Mouse (Mus musculus) gastrocnemius, adult 2 months (tissue): ENCODE measurements around the gene Mpo. TPM values are rescaled to one million over a fixed set of nuclear protein-coding genes. Genes with fewer than 3 reads are reported as not detected.
A peak's percentile ranks its signal among the peaks of the same experiment; 100 is the strongest.

Source experiments
- DNase-seq: peaks from one replicate; pipeline ENCODE4 v3.0.0; 2022
- H3K27ac ChIP-seq: fragments of 200-600 bp; 2 replicates; pipeline ENCODE4 v1.8.1; 2022; ENCODE audit warnings: mild to moderate bottlenecking
- H3K4me3 ChIP-seq: fragments of 200-600 bp; 2 replicates; pipeline ENCODE4 v1.8.1; 2022; ENCODE audit warnings: mild to moderate bottlenecking, moderate library complexity
- CTCF ChIP-seq: fragments of 200-600 bp; IDR thresholded peaks from 2 replicates; pipeline ENCODE4 v1.8.1; 2022; ENCODE audit warnings: antibody characterized with exemption, mild to moderate bottlenecking, moderate library complexity
- intact Hi-C: fragments of 180-260 bp; cut with DNase I; formaldehyde crosslinking; loops from one replicate; pipeline ENCODE4 v1.15.1; 2025
- long read RNA-seq, 2 experiments: library from polyadenylated mRNA; stranded (forward); transcript quantifications; one replicate each; pipeline ENCODE4 v2.0.0; 2021
- total RNA-seq, 2 experiments: library from RNA; stranded (reverse); gene quantifications; 2 replicates each; pipeline ENCODE4 v1.2.3; 2021

The Mpo gene
- not detected for total RNA-seq
- long read RNA-seq, experiment 1, result 0 reads
- long read RNA-seq, experiment 2, result 0 reads

DNA sequence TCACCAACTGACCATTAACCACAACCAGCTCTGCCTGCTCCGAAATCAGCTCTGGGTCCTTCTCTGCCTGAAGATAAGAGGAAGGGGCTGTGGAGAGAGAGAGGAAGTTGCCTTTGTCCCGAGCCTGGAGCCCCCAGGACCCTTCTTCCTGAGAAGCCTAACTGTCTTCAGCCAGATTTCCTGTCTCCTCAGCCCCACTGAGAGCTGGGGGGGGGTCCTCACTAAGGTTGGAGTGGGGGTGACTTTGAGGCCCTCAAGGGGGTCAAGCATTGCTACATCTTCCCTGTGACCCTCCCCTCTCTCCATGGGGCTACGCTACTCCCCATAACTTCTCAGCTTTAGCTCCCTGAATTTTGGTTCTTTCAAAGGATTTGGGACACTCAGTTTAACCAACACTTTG is at the start of gene Mpo:
Mpo (plus strand) TSS at position 122 of the 400 bp plus-strand sequence.
- DNase-seq, result no peak
- intact Hi-C loops, result no loop called here
- H3K27ac ChIP-seq, result no peak within 1 kb of the TSS
- no peak for TF ChIP-seq CTCF
- H3K4me3 ChIP-seq, result no peak within 1 kb of the TSS

DNA sequence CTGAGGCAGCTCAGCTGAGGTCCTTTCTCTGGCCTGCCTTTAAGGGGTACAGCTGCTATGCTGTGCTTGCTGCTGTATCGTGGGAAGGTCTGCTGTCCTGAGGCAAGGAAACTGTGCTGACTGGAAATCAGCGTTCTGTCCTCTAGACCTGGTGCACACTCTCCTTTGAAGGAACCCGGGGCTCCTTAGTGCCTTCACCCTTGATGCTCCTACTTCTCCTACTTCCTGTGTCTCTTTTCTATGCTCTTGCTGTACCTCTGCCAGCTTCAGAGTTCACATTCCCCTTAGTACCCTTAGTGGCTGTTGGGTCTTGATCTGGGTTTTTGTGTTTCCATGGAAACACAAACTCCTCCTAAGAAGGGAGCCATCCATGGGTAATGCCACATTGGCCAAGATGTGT is 49.7 kb upstream of the Mpo start:
- Histone ChIP-seq H3K27ac (no peak overlapping the region), H3K4me3 (no peak overlapping the region)
- intact Hi-C loops, result no loop called here
- no peak for TF ChIP-seq CTCF
- no peak for DNase-seq

GRCm38 (mm10) chr11:87744964-87745363 is 48.4 kb upstream of the Mpo start:
- no peak for TF ChIP-seq CTCF
- intact Hi-C loops, result no loop called here
- DNase-seq, result no peak
- Histone ChIP-seq H3K4me3 (no peak overlapping the region), H3K27ac (no peak overlapping the region)

DNA sequence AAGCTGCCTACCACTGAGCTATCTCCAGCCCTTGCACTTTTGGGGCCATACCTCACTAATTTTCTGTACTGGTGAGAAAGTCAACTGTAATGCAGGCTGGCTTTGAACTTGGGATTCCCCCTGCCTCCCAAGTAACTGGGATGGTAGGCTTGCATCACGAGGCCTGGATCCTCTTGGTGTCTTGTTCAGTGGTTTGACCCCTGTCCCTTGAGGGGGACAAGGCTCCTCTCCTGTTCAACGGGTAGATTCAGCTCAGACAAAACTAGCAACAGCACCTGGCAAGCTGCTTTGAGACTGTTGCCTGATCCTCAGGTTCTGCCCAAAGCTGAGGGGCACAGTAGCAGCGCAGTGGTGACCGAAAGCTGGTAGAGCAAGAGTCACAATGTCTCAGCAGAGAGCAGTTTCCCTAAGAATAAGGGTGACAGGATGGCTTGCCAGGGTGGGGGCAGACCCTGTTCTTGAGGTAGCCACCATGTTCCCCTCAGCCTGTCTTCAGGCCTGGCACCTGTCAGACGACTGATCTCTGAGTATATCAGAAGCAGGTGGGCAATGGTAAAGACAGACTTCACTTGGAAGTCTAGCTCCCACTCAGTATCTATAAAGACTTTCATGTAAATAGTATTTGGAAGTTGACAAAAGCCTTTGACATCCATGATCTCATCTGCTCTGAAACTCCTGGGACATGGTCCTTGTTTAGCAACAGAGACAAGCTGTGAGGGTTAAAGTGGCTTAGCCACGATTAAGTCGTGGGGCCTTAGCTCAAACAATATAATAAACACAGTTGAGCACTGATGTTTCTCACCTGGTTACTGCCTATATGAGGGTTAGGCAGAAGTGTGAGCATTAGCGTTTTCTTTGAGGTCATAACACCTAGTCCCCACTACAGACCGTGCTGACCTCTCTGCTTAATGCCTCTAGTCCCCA is 47.5 kb upstream of the Mpo start:
- H3K27ac ChIP-seq, result no peak overlapping the region

GRCm38 (mm10) chr11:87747312-87747711 is 46.1 kb upstream of the Mpo start:
- DNase-seq, result no peak
- H3K4me3 ChIP-seq, result no peak overlapping the region
- H3K27ac ChIP-seq, result no peak overlapping the region
- intact Hi-C loops, result no loop called here
- TF ChIP-seq CTCF, result no peak

More for the DNA sequence above, 47.5 kb upstream of the Mpo start:
- no peak for DNase-seq
- intact Hi-C loops, result no loop called here
- H3K4me3 ChIP-seq, result no peak overlapping the region
- TF ChIP-seq CTCF, result no peak

DNA sequence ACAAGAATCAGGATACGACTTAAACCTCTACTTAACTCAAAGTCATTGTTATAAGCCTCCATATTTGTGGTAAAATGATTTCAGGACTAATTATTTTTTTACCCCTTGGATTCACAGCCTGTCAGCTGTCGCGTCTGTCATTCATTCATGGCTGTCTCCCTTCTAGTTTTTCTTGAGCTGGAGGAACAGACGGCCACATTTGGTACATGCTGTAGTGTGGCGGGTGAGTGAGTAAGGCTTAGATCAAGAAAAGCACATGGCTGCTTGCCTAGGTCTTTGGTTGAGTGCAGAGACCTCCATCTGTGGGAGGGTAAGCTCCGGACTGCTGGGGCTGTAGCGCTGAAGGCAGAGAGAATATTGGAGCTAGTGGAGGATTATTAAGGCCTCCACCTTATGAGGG is 45.7 kb upstream of the Mpo start:
- no peak for DNase-seq

GRCm38 (mm10) chr11:87748132-87749119 is 45.0 kb upstream of the Mpo start:
- H3K4me3 ChIP-seq, result peak overlapping the region; percentile 35

More for the DNA sequence above, 45.7 kb upstream of the Mpo start:
- intact Hi-C loops, result no loop called here
- H3K4me3 ChIP-seq, result no peak overlapping the region
- no peak overlapping the region for H3K27ac ChIP-seq
- no peak for TF ChIP-seq CTCF

DNA sequence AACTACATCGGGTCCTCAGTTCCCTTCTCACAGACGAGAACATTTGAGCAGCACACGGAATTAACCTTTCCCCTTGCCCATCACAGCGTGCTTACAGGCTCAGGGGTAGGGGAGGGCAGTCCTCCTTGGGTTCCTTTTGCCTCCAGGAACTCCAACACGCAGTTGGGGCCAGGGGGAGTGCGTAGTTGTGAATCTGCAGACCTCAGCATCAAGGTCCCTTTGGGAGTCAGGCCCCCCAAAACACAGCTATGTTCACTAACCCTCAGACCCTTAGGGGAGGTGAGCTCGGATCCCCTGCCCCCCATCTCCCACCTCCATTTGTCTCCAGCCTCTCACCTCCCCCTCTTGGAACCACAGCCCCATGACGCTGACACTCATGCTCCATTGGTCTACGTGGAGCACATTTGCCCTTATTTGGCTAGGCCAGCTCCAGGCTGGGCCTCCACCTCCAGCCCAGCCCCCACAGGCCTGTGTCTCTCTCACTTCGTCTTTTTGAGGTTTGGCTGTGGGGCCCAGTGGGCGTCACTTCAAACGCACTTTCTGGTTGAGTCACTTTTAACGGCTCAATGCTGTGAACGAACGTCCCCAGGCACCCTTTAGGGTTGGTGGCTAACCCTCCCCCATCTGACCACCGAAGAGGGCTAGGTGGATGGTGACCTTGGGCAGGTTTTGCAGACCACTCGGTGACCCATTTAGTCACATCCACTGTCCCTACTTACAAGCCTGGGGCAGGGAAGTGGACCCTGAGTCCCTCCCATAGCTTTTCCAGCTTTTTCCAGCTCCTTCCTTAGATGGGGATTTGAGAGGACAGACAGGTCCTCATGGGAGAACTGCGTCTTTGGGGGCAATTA is 44.0 kb upstream of the Mpo start:
- TF ChIP-seq CTCF, result no peak
- H3K27ac ChIP-seq, result peak overlapping the region; percentile 67
- intact Hi-C loops, result no loop called here
- peak overlapping the region; percentile 35 for H3K4me3 ChIP-seq
- DNase-seq, result peak; percentile 52

More at GRCm38 (mm10) chr11:87748132-87749119, 45.0 kb upstream of the Mpo start:
- no peak for TF ChIP-seq CTCF
- intact Hi-C loops, result no loop called here
- peak overlapping the region; percentile 67 for H3K27ac ChIP-seq
- no peak for DNase-seq

- TF ChIP-seq CTCF, result no peak
- no peak for DNase-seq
- Histone ChIP-seq H3K27ac (peak overlapping the region; percentile 25; the same call in 1 of the 2 replicates), H3K4me3 (no peak overlapping the region)
- intact Hi-C loops, result no loop called here
Observed at GRCm38 (mm10) chr11:87750043-87750421, 43.3 kb upstream of the Mpo start.

DNA sequence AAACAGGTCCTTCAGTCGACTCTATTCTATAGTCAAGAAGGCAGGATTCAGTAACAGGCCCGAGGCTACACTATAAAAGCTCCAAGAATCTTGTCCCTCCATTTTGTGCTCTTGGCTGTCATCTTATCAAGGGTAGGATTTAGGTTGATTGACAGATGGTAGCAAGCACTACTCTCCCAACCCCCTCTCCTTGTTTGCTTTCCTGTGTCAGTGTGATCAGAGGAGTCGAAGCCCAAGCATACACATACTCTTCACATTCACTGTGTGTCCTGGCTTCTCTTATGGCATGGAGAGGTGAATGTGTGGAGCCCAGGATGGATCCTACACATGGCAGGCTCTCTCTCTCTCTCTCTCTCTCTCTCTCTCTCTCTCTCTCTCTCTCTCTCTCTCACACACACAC is 42.9 kb upstream of the Mpo start:
- H3K4me3 ChIP-seq, result no peak overlapping the region
- TF ChIP-seq CTCF, result no peak
- peak overlapping the region; percentile 25; the same call in 1 of the 2 replicates for H3K27ac ChIP-seq
- intact Hi-C loops, result no loop called here
- DNase-seq, result no peak

- TF ChIP-seq CTCF, result no peak
- no peak for DNase-seq
- intact Hi-C loops, result no loop called here
- peak overlapping the region; percentile 56 for H3K27ac ChIP-seq
- H3K4me3 ChIP-seq, result no peak overlapping the region
Observed at GRCm38 (mm10) chr11:87751031-87751430, 42.4 kb upstream of the Mpo start.

DNA sequence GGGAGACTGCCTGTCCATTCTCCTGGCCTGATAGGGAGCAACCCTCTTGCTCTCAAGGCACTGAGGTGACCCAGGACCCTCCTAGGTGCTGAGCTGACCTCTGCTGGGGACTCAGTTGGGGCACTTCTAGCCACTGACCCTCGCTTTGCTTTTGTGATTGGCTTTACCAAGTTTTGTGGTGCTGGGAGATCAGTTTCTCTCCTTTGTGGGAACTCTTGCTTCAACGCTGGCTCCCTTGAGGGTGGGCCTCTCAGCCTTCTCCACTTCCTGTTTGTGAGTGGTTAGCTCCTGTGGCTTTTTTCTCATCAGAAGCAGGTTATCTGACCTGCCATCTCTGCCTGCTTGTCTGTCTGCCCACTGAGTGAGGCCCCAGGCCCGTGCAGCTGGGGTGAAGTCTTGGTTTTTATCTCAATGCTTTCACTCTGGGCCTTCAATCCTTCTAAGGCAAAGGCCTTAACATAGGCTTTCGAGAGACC is 41.9 kb upstream of the Mpo start:
- H3K4me3 ChIP-seq, result no peak overlapping the region
- no peak for DNase-seq
- peak overlapping the region; percentile 56 for H3K27ac ChIP-seq
- no peak for TF ChIP-seq CTCF
- intact Hi-C loops, result no loop called here
